Mouse (Mus musculus): ENCODE data around the gene Cdcp1. TPM values are rescaled to one million over a fixed set of nuclear protein-coding genes. Genes with fewer than 3 reads are reported as not detected.

Cdcp1 gene
- polyA plus RNA-seq, 1 experiment from 2014 or later = 11.8 TPM

Other genes starting within 250 kb of the Cdcp1 start
- 19.3 and 21.4 TPM in 2 replicates for gene Tmem42, start 194.7 kb downstream of the Cdcp1 start, polyA plus RNA-seq (2015; fragmentation: Nextera tagmentation; extraction: Ambion mirVana)
- gene Tgm4, start 181.3 kb downstream of the Cdcp1 start, polyA plus RNA-seq (2015; fragmentation: Nextera tagmentation; extraction: Ambion mirVana) = 0.27 and 0.40 TPM in 2 replicates
- gene Zdhhc3, start 102.8 kb downstream of the Cdcp1 start, polyA plus RNA-seq (2015; fragmentation: Nextera tagmentation; extraction: Ambion mirVana) = 70.2 and 73.1 TPM in 2 replicates
- 117 and 124 TPM in 2 replicates for gene Exosc7, start 102.8 kb downstream of the Cdcp1 start, polyA plus RNA-seq (2015; fragmentation: Nextera tagmentation; extraction: Ambion mirVana)
- 1.7 and 3.1 TPM in 2 replicates for gene Clec3b, start 65.1 kb downstream of the Cdcp1 start, polyA plus RNA-seq (2015; fragmentation: Nextera tagmentation; extraction: Ambion mirVana)
- gene Tmem158, start 44.7 kb upstream of the Cdcp1 start, polyA plus RNA-seq (2015; fragmentation: Nextera tagmentation; extraction: Ambion mirVana) = 17.3 and 19.1 TPM in 2 replicates
- gene Lars2, start 150.9 kb upstream of the Cdcp1 start, polyA plus RNA-seq (2015; fragmentation: Nextera tagmentation; extraction: Ambion mirVana) = 930 and 989 TPM in 2 replicates